Mouse (Mus musculus) forebrain, postnatal 0 days (tissue): Measurements from ENCODE around the gene Anxa6. TPM values are rescaled to one million over a fixed set of nuclear protein-coding genes. Genes with fewer than 3 reads are reported as not detected.
A peak's percentile ranks its signal among the peaks of the same experiment; 100 is the strongest.

ENCODE experiments used
- ATAC-seq: fragments of 200-750 bp; cut with Nextera tagmentation; 2 replicates; pipeline ENCODE4 v1.8.0; 2017; ENCODE audit warnings: mild to moderate bottlenecking, moderate library complexity
- DNase-seq: peaks from one replicate; pipeline ENCODE4 v3.0.0-alpha.2; 2015
- H3K27ac ChIP-seq: fragments of 300-500 bp; sonication (generic); 2 replicates; pipeline ENCODE4 v1.5.1; 2014; ENCODE audit warnings: low read depth, mild to moderate bottlenecking, antibody characterized with exemption, low read length, moderate library complexity, mixed read lengths
- H3K27me3 ChIP-seq: fragments of 300-500 bp; sonication (generic); 2 replicates; pipeline ENCODE4 v1.6.1; 2014; ENCODE audit warnings: mild to moderate bottlenecking, low read length, mixed read lengths; ENCODE audit not compliant: insufficient read depth
- H3K36me3 ChIP-seq: fragments of 300-500 bp; sonication (generic); 2 replicates; pipeline ENCODE4 v1.6.1; 2014; ENCODE audit warnings: mild to moderate bottlenecking, moderate library complexity; ENCODE audit not compliant: insufficient read depth
- H3K4me1 ChIP-seq: fragments of 300-500 bp; sonication (generic); 2 replicates; pipeline ENCODE4 v1.6.1; 2014; ENCODE audit warnings: antibody characterized with exemption; ENCODE audit not compliant: insufficient read depth
- H3K4me2 ChIP-seq: fragments of 300-500 bp; sonication (generic); 2 replicates; pipeline ENCODE4 v1.6.1; 2014; ENCODE audit warnings: low read depth, mild to moderate bottlenecking, moderate library complexity
- H3K4me3 ChIP-seq: fragments of 300-500 bp; sonication (generic); 2 replicates; pipeline ENCODE4 v1.5.1; 2014; ENCODE audit warnings: low read depth, low read length, mixed read lengths
- H3K9ac ChIP-seq: fragments of 300-500 bp; sonication (generic); 2 replicates; pipeline ENCODE4 v1.6.1; 2014; ENCODE audit warnings: mild to moderate bottlenecking
- H3K9me3 ChIP-seq: fragments of 300-500 bp; sonication (generic); 2 replicates; pipeline ENCODE4 v1.6.1; 2016; ENCODE audit warnings: low read length
- CTCF ChIP-seq: sonication (generic); IDR thresholded peaks from 2 replicates; pipeline ENCODE4 v1.5.1; 2016; ENCODE audit warnings: antibody characterized with exemption, control low read depth, low read depth
- WGBS: fragments of 180-500 bp; shearing (Covaris S2); extraction: QIAGEN DNeasy Blood & Tissue Kit; methylation state at CpG from one replicate; pipeline ENCODE4 v1.1.7; 2014; 5-methylcytosine and 5-hydroxymethylcytosine counted together
- polyA plus RNA-seq: library from polyadenylated mRNA; unstranded; fragments of >200 nt; fragmentation: Nextera tagmentation; extraction: Ambion mirVana; gene quantifications from 2 replicates; pipeline ENCODE4 v1.2.1, GENCODE M21; 2015
- total RNA-seq: library from RNA; depleted of rRNA; stranded (reverse); fragments of >200 nt; gene quantifications from 2 replicates; pipeline ENCODE4 v1.2.3, GENCODE M21; 2014

Anxa6 gene
- total and polyA plus RNA-seq, 2 experiments from 2014 or later, result 50.2 to 52.3 TPM

- H3K4me2 ChIP-seq, result no peak overlapping the region
- ATAC-seq, result no peak
- no peak for DNase-seq
- no peak overlapping the region for H3K27ac ChIP-seq
- H3K9ac ChIP-seq, result no peak overlapping the region
- no peak overlapping the region for H3K4me3 ChIP-seq
- WGBS, result 29% methylated on average over 2 of the region's 2 CpGs
- no peaks in the 10 kb centered on the region for H3K36me3 ChIP-seq
- H3K27me3 ChIP-seq, result no peaks in the 10 kb centered on the region
- no peak for TF ChIP-seq CTCF
- peaks cover 5% of the 10 kb centered on the region; the same call in 1 of the 2 replicates for H3K4me1 ChIP-seq
- H3K9me3 ChIP-seq, result no peaks in the 10 kb centered on the region
Observed at GRCm38 (mm10) chr11:55075602-55076001, 42.4 kb upstream of the Anxa6 start.

GRCm38 (mm10) chr11:55073191-55073590 is 39.9 kb upstream of the Anxa6 start:
- Histone ChIP-seq H3K27me3 (no peaks in the 10 kb centered on the region), H3K4me3 (no peak overlapping the region), H3K27ac (no peak overlapping the region), H3K36me3 (no peaks in the 10 kb centered on the region), H3K4me2 (no peak overlapping the region), H3K4me1 (peaks cover 5% of the 10 kb centered on the region; the same call in 1 of the 2 replicates), H3K9ac (no peak overlapping the region), H3K9me3 (no peaks in the 10 kb centered on the region)
- DNase-seq (no peak), ATAC-seq (no peak)
- no peak for TF ChIP-seq CTCF
- WGBS, result 84% methylated on average over 10 of the region's 10 CpGs

GRCm38 (mm10) chr11:55072467-55072866 is 39.2 kb upstream of the Anxa6 start:
- ATAC-seq (no peak), DNase-seq (no peak)
- no peak overlapping the region for H3K4me2 ChIP-seq
- H3K9me3 ChIP-seq, result no peaks in the 10 kb centered on the region
- no peak overlapping the region for H3K9ac ChIP-seq
- no peaks in the 10 kb centered on the region for H3K27me3 ChIP-seq
- H3K27ac ChIP-seq, result no peak overlapping the region
- H3K4me3 ChIP-seq, result no peak overlapping the region
- H3K36me3 ChIP-seq, result no peaks in the 10 kb centered on the region
- WGBS, result 91% methylated on average over 8 of the region's 8 CpGs
- 0 out of 2 replicates have a peak, but pooled peaks cover 1% of the 10 kb centered on the region for H3K4me1 ChIP-seq
- TF ChIP-seq CTCF, result no peak

GRCm38 (mm10) chr11:55071344-55071743 is 38.1 kb upstream of the Anxa6 start:
- Histone ChIP-seq H3K4me2 (no peak overlapping the region), H3K36me3 (no peaks in the 10 kb centered on the region), H3K4me1 (no peaks in the 10 kb centered on the region), H3K27ac (no peak overlapping the region), H3K9ac (no peak overlapping the region), H3K27me3 (no peaks in the 10 kb centered on the region), H3K9me3 (no peaks in the 10 kb centered on the region), H3K4me3 (no peak overlapping the region)
- WGBS, result 90% methylated on average over 5 of the region's 5 CpGs
- no peak for DNase-seq
- ATAC-seq, result no peak
- TF ChIP-seq CTCF, result no peak

GRCm38 (mm10) chr11:55069023-55069422 is 35.8 kb upstream of the Anxa6 start:
- no peak overlapping the region for H3K27ac ChIP-seq

GRCm38 (mm10) chr11:55066921-55067320 is 33.7 kb upstream of the Anxa6 start:
- H3K36me3 ChIP-seq, result no peaks in the 10 kb centered on the region
- TF ChIP-seq CTCF, result no peak
- H3K4me3 ChIP-seq, result no peak overlapping the region

More at GRCm38 (mm10) chr11:55069023-55069422, 35.8 kb upstream of the Anxa6 start:
- Histone ChIP-seq H3K4me2 (no peak overlapping the region), H3K36me3 (no peaks in the 10 kb centered on the region), H3K4me1 (no peaks in the 10 kb centered on the region), H3K27me3 (no peaks in the 10 kb centered on the region), H3K4me3 (no peak overlapping the region), H3K9ac (no peak overlapping the region), H3K9me3 (no peaks in the 10 kb centered on the region)
- DNase-seq (peak; percentile 25), ATAC-seq (peak; percentile 23; the same call in 1 of the 2 replicates)
- WGBS, result 24% methylated on average over 2 of the region's 2 CpGs
- no peak for TF ChIP-seq CTCF

GRCm38 (mm10) chr11:55062856-55063255 is 29.6 kb upstream of the Anxa6 start:
- TF ChIP-seq CTCF, result no peak
- H3K4me2 ChIP-seq, result no peak overlapping the region
- DNase-seq (no peak), ATAC-seq (no peak)
- H3K9me3 ChIP-seq, result no peaks in the 10 kb centered on the region
- no peaks in the 10 kb centered on the region for H3K4me1 ChIP-seq
- H3K9ac ChIP-seq, result no peak overlapping the region
- WGBS, result 74% methylated on average over 5 of the region's 5 CpGs
- H3K27ac ChIP-seq, result no peak overlapping the region
- H3K4me3 ChIP-seq, result no peak overlapping the region
- H3K36me3 ChIP-seq, result no peaks in the 10 kb centered on the region
- no peaks in the 10 kb centered on the region for H3K27me3 ChIP-seq

More at GRCm38 (mm10) chr11:55066921-55067320, 33.7 kb upstream of the Anxa6 start:
- no peak overlapping the region for H3K27ac ChIP-seq
- H3K9me3 ChIP-seq, result no peaks in the 10 kb centered on the region
- 51% methylated on average over 4 of the region's 4 CpGs for WGBS
- no peaks in the 10 kb centered on the region for H3K4me1 ChIP-seq
- no peak overlapping the region for H3K4me2 ChIP-seq
- no peaks in the 10 kb centered on the region for H3K27me3 ChIP-seq
- H3K9ac ChIP-seq, result no peak overlapping the region
- ATAC-seq (no peak), DNase-seq (no peak)
